Mouse (Mus musculus) small intestine, adult 2 months (tissue): ENCODE measurements around the gene Irx4.

ENCODE experiments used
- CTCF ChIP-seq: fragments of 200-500 bp; IDR thresholded peaks from 2 replicates; pipeline ENCODE4 v1.5.1; 2012; ENCODE audit warnings: low read depth, mild to moderate bottlenecking, control low read depth, inconsistent platforms, low read length, moderate library complexity, mixed read lengths; ENCODE audit not compliant: insufficient replicate concordance, insufficient read length; ENCODE audit errors: extremely low read depth
- POLR2A ChIP-seq: fragments of 200-500 bp; IDR thresholded peaks from 2 replicates; pipeline ENCODE4 v1.6.1; 2012; ENCODE audit warnings: low read depth, mild to moderate bottlenecking, control low read depth, inconsistent platforms, low read length, moderate library complexity

DNA sequence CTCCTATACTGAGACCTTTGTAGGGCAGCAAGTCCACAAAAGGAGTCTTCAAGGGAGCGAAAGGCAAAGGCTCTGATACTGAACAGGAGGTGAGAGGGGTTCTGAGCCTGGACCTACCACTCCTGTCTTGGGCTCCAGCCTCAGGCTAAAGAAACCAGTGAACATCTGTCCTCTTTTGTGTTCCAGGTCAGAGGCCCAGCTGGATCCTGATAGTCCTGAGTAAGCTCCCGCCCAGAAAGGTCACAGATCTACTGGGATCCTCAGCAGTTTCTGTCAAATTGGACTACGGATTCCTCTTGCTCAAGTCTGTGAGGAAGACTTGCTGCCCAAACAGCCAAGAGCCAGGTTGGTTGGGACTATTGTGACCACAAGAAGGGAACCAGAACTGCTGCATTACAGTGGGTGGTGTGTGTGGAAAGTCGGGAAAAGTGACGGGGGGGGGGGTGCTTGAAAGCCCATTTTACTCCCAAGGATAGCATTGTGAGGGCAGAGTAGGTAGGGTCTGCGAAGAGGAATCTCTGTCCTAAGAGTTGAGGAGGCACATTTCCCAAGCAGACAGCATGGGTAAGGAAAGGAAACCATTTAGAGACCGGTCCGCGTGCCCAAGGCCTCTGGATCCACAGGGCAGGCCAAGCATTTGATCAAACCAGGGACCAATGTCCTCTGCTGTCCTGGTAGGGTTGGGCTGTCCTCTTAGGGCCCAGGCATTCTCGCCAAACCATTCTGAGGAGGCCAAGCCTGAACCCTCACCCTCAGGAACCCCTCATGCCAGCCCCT is 514 bp upstream of the Irx4 start:
- TF ChIP-seq POLR2A (no peak), CTCF (no peak)
